Comparison of ENCODE assay signal across 13 mouse cellular contexts in genomic region chr17:63860988-63861387, GRCm38 (mm10). TPM values are rescaled to one million over a fixed set of nuclear protein-coding genes. Genes with fewer than 3 reads are reported as not detected.
A peak's percentile ranks its signal among the peaks of the same experiment; 100 is the strongest.
DNase-seq lines count a peak whose midpoint lies in the region; ATAC-seq and TF ChIP-seq lines count a peak whose summit lies in the region.
"Had no signal": no experiment of that assay in that cellular context is flagged by ENCODE, and none has a peak within 500 bp of the region (broad histone marks: within the 10 kb centered on the region; RNA-seq: fewer than 3 reads in every experiment).

No protein-coding gene starts in this region.

- no peak overlapping the region for H3K4me3 ChIP-seq in heart, embryonic 13.5 days
- H3K4me3 ChIP-seq in limb, embryonic 14.5 days (replicated peaks; ENCODE audit: low read length) = no peak overlapping the region
- no peak overlapping the region for H3K4me3 ChIP-seq in limb, embryonic 10.5 days
- H3K4me3 ChIP-seq: liver, embryonic 13.5 days; neural tube, embryonic 12.5 days; stomach, embryonic 15.5 days had no signal

- H3K9me3 ChIP-seq in heart, embryonic 13.5 days = no peaks in the 10 kb centered on the region
- no peaks in the 10 kb centered on the region for H3K9me3 ChIP-seq in limb, embryonic 14.5 days (ENCODE audit: control insufficient read depth, low read length)
- no peaks in the 10 kb centered on the region for H3K9me3 ChIP-seq in limb, embryonic 10.5 days (replicated peaks)
- H3K9me3 ChIP-seq: liver, embryonic 13.5 days; neural tube, embryonic 12.5 days; stomach, embryonic 15.5 days had no signal

- H3K4me1 ChIP-seq in heart, embryonic 13.5 days = peaks cover 34% of the 10 kb centered on the region
- 0 out of 2 replicates have a peak, but pooled peaks cover 4% of the 10 kb centered on the region for H3K4me1 ChIP-seq in limb, embryonic 14.5 days (ENCODE audit: control insufficient read depth, insufficient read depth, low read length)
- peaks cover 9% of the 10 kb centered on the region for H3K4me1 ChIP-seq in limb, embryonic 10.5 days
- H3K4me1 ChIP-seq: stomach, embryonic 15.5 days had no signal

- no peaks in the 10 kb centered on the region for H3K36me3 ChIP-seq in heart, embryonic 13.5 days
- no peaks in the 10 kb centered on the region for H3K36me3 ChIP-seq in limb, embryonic 14.5 days (ENCODE audit: control insufficient read depth, insufficient read depth, low read length)
- no peaks in the 10 kb centered on the region for H3K36me3 ChIP-seq in limb, embryonic 10.5 days
- H3K36me3 ChIP-seq: liver, embryonic 13.5 days; neural tube, embryonic 12.5 days; stomach, embryonic 15.5 days had no signal

- H3K9ac ChIP-seq in heart, embryonic 13.5 days = 0 out of 2 replicates have a peak overlapping the region, but pooled peaks have one; percentile 3
- no peak overlapping the region for H3K9ac ChIP-seq in limb, embryonic 14.5 days (ENCODE audit: low read depth, low read length, severe bottlenecking)
- H3K9ac ChIP-seq: liver, embryonic 13.5 days; neural tube, embryonic 12.5 days; stomach, embryonic 15.5 days had no signal

- no peak for ATAC-seq in heart, embryonic 13.5 days (ENCODE audit: extremely low read depth, insufficient number of reproducible peaks, low FRiP score, low TSS enrichment)
- ATAC-seq in limb, embryonic 14.5 days (ENCODE audit: low FRiP score, low read depth) = no peak
- ATAC-seq: inflammation-experienced regulatory T-cells, adult 6 months had no signal

- DNase-seq in heart, adult 9 months (ENCODE audit: low spot score in 2 of 2) = no peak
- DNase-seq in limb, embryonic 14.5 days (ENCODE audit: low spot score) = peak; percentile 71
- no peak for DNase-seq in limb, embryonic 10.5 days (ENCODE audit: low spot score)
- peak; percentile 22 for DNase-seq in urinary bladder, postnatal 14 days (ENCODE audit: low spot score)
- DNase-seq in urinary bladder, postnatal 25 days (ENCODE audit: low spot score) = no peak
- DNase-seq in retina, postnatal 1 day = peak; percentile 72
- DNase-seq in left cerebral cortex, adult 18-20 months (ENCODE audit: low spot score in 2 of 2) = no peak
- DNase-seq: liver, embryonic 13.5 days had no signal

- 29% methylated on average over 4 of the region's 4 CpGs for WGBS in heart, embryonic 13.5 days
- WGBS in limb, embryonic 14.5 days = 29% methylated on average over 4 of the region's 4 CpGs
- WGBS in limb, embryonic 10.5 days = 83% methylated on average over 4 of the region's 4 CpGs

- no peak overlapping the region for H3K27ac ChIP-seq in heart, embryonic 13.5 days (replicated peaks)
- no peak overlapping the region for H3K27ac ChIP-seq in limb, embryonic 14.5 days (replicated peaks; ENCODE audit: low read depth, low read length)
- H3K27ac ChIP-seq in limb, embryonic 10.5 days = no peak overlapping the region
- H3K27ac ChIP-seq: liver, embryonic 13.5 days; neural tube, embryonic 12.5 days; stomach, embryonic 15.5 days had no signal

- H3K27me3 ChIP-seq in heart, embryonic 13.5 days (replicated peaks) = no peaks in the 10 kb centered on the region
- no peaks in the 10 kb centered on the region for H3K27me3 ChIP-seq in limb, embryonic 14.5 days (ENCODE audit: control insufficient read depth, insufficient read depth, low read length)
- no peaks in the 10 kb centered on the region for H3K27me3 ChIP-seq in limb, embryonic 10.5 days (ENCODE audit: low read depth, poor library complexity, severe bottlenecking)
- H3K27me3 ChIP-seq: neural tube, embryonic 12.5 days; stomach, embryonic 15.5 days had no signal

- no peak for TF ChIP-seq POLR2A in limb, embryonic 14.5 days (IDR thresholded peaks at IDR 0.05; ENCODE audit: borderline replicate concordance, extremely low read depth, insufficient read depth, insufficient read length)

- H3K4me2 ChIP-seq in heart, embryonic 13.5 days = no peak overlapping the region
- no peak overlapping the region for H3K4me2 ChIP-seq in limb, embryonic 14.5 days (replicated peaks; ENCODE audit: low read depth, low read length, severe bottlenecking)
- H3K4me2 ChIP-seq: liver, embryonic 13.5 days; neural tube, embryonic 12.5 days; stomach, embryonic 15.5 days had no signal

RNA-seq across cellular contexts. Expression of gene Fer, which starts 1.9 kb away (rescaled TPM):
- polyA plus RNA-seq in heart, embryonic 13.5 days (2015; fragmentation: Nextera tagmentation; extraction: Ambion mirVana) = 20.0 and 24.0 TPM in 2 replicates
- 8.0 and 11.1 TPM in 2 replicates for polyA plus RNA-seq in limb, embryonic 14.5 days (2012; rRNA removed)
- polyA plus RNA-seq in limb, embryonic 14.5 days (2014; fragmentation: Nextera tagmentation; extraction: Ambion mirVana) = 32.5 and 34.7 TPM in 2 replicates
- polyA plus RNA-seq in limb, embryonic 10.5 days (2016; fragmentation: Nextera tagmentation; extraction: Ambion mirVana) = 19.1 and 25.4 TPM in 2 replicates
- total RNA-seq in left cerebral cortex, adult 18-20 months (2021) = 10 to 100 TPM; 31.2 to 31.7 TPM

RNA-seq across cellular contexts. Expression of gene A930002H24Rik, which starts 2.6 kb away (rescaled TPM):
- 2.0 and 2.9 TPM in 2 replicates for polyA plus RNA-seq in heart, embryonic 13.5 days (2015; fragmentation: Nextera tagmentation; extraction: Ambion mirVana)
- 3.8 and 4.4 TPM in 2 replicates for polyA plus RNA-seq in limb, embryonic 14.5 days (2012; rRNA removed)
- polyA plus RNA-seq in limb, embryonic 14.5 days (2014; fragmentation: Nextera tagmentation; extraction: Ambion mirVana) = 1.5 and 2.2 TPM in 2 replicates
- 1.0 and 1.5 TPM in 2 replicates for polyA plus RNA-seq in limb, embryonic 10.5 days (2016; fragmentation: Nextera tagmentation; extraction: Ambion mirVana)
- total RNA-seq in left cerebral cortex, adult 18-20 months (2021) = not detected
- total RNA-seq: megakaryocyte-erythroid progenitor cell, adult 5-6 weeks had no signal
- polyA plus RNA-seq: inflammation-experienced regulatory T-cells, adult 6 months had no signal

Comparison
In these comparisons a context has a peak if more than half of its experiments do, and no peak if none do; other contexts are left out.
1. DNase-seq: peak in limb, embryonic 14.5 days (single experiment), urinary bladder, postnatal 14 days (single experiment) and retina, postnatal 1 day (single experiment); none in heart, adult 9 months (0 of 2), limb, embryonic 10.5 days (single experiment), urinary bladder, postnatal 25 days (single experiment) and left cerebral cortex, adult 18-20 months (0 of 2).